Mouse (Mus musculus) heart, embryonic 11.5 days (tissue): ENCODE data around the gene Spock1. TPM values are rescaled to one million over a fixed set of nuclear protein-coding genes. Genes with fewer than 3 reads are reported as not detected.

ENCODE experiments used
- ATAC-seq: fragments of 200-750 bp; cut with Nextera tagmentation; replicated peaks from 2 replicates; pipeline ENCODE4 v1.8.0; 2017; ENCODE audit warnings: moderate library complexity; ENCODE audit not compliant: insufficient number of reproducible peaks, low FRiP score, low TSS enrichment
- H3K27ac ChIP-seq: fragments of 300-500 bp; sonication (generic); 2 replicates; pipeline ENCODE4 v1.5.1; 2014; ENCODE audit warnings: mild to moderate bottlenecking, low read depth, low read length
- H3K27me3 ChIP-seq: fragments of 300-500 bp; sonication (generic); 2 replicates; pipeline ENCODE4 v1.6.1; 2014; ENCODE audit warnings: mild to moderate bottlenecking, low read length, mixed read lengths; ENCODE audit not compliant: control insufficient read depth, insufficient read depth
- H3K36me3 ChIP-seq: fragments of 300-500 bp; sonication (generic); 2 replicates; pipeline ENCODE4 v1.6.1; 2014; ENCODE audit warnings: mild to moderate bottlenecking, low read length, moderate library complexity, mixed read lengths; ENCODE audit not compliant: control insufficient read depth, insufficient read depth
- H3K4me1 ChIP-seq: fragments of 300-500 bp; sonication (generic); 2 replicates; pipeline ENCODE4 v1.6.1; 2014; ENCODE audit warnings: low read length; ENCODE audit not compliant: control insufficient read depth, insufficient read depth
- H3K4me2 ChIP-seq: fragments of 300-500 bp; sonication (generic); 2 replicates; pipeline ENCODE4 v1.6.1; 2014; ENCODE audit warnings: mild to moderate bottlenecking, moderate library complexity
- H3K4me3 ChIP-seq: fragments of 300-500 bp; sonication (generic); 2 replicates; pipeline ENCODE4 v1.5.1; 2014; ENCODE audit warnings: low read depth, low read length
- H3K9ac ChIP-seq: fragments of 300-500 bp; sonication (generic); 2 replicates; pipeline ENCODE4 v1.6.1; 2014; ENCODE audit warnings: mild to moderate bottlenecking, low read depth, low read length, moderate library complexity
- H3K9me3 ChIP-seq: fragments of 300-500 bp; sonication (generic); replicated peaks from 2 replicates; pipeline ENCODE4 v1.6.1; 2016; ENCODE audit warnings: low read length; ENCODE audit not compliant: control insufficient read depth
- WGBS: fragments of 180-500 bp; shearing (Covaris S2); extraction: QIAGEN DNeasy Blood & Tissue Kit; methylation state at CpG from one replicate; pipeline ENCODE4 v1.1.7; 2014; ENCODE audit not compliant: insufficient replicate concordance; 5-methylcytosine and 5-hydroxymethylcytosine counted together
- polyA plus RNA-seq: library from polyadenylated mRNA; unstranded; fragments of >200 nt; fragmentation: Nextera tagmentation; extraction: Ambion mirVana; gene quantifications from 2 replicates; pipeline ENCODE4 v1.2.1, GENCODE M21; 2014

Spock1 gene
- polyA plus RNA-seq, 1 experiment from 2014 or later: 0.69 TPM

DNA sequence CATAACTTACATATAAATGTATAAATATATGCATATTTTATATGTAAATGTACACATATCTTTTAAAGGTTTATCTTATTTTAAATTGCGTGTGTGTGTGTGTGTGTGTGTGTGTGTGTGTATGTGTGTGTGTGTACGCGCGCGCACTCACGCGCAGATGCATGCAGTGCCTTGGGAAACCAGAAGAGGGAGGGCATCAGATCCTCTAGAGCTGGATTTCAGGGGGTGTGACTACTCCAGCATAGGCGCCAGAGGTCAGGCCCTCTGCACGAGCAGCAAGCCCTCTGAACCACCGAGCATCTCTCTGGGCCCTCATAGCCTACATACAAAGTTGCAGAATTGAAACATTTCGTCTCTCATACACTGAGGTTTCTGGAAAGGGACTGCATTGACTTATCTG lies 180.4 kb downstream of the Spock1 start:
- Histone ChIP-seq H3K4me2 (no peak overlapping the region), H3K27ac (no peak overlapping the region), H3K4me3 (no peak overlapping the region), H3K36me3 (no peaks in the 10 kb centered on the region), H3K9me3 (no peaks in the 10 kb centered on the region), H3K9ac (no peak overlapping the region), H3K4me1 (no peaks in the 10 kb centered on the region), H3K27me3 (no peaks in the 10 kb centered on the region)
- ATAC-seq: no peak
- 92% methylated on average over 11 of the region's 11 CpGs for WGBS

DNA sequence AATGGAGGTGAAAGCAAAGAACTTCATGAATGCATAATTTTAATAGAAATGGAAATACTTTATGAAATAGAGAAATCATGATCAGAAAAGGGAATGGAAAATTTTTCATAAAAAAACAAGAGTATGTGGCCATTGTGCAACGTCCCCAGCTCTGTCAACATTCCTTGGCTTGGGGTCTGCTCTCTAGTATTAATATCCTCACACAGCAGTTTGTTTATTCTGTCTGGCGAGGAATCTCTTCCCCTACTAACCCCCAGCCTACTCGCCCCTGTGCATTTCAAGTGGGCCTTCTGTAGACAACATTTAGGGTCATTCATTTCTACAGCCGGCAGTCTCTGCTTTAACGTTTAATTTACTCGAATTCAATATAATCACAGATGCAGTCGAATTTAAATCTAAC lies 181.5 kb downstream of the Spock1 start:
- H3K27me3 ChIP-seq: no peaks in the 10 kb centered on the region
- no peaks in the 10 kb centered on the region for H3K9me3 ChIP-seq
- H3K36me3 ChIP-seq: no peaks in the 10 kb centered on the region
- no peak overlapping the region for H3K4me2 ChIP-seq
- H3K9ac ChIP-seq: no peak overlapping the region
- H3K4me3 ChIP-seq: no peak overlapping the region
- no peak overlapping the region for H3K27ac ChIP-seq
- 79% methylated on average over 7 of the region's 7 CpGs for WGBS
- ATAC-seq: no peak
- H3K4me1 ChIP-seq: no peaks in the 10 kb centered on the region

DNA sequence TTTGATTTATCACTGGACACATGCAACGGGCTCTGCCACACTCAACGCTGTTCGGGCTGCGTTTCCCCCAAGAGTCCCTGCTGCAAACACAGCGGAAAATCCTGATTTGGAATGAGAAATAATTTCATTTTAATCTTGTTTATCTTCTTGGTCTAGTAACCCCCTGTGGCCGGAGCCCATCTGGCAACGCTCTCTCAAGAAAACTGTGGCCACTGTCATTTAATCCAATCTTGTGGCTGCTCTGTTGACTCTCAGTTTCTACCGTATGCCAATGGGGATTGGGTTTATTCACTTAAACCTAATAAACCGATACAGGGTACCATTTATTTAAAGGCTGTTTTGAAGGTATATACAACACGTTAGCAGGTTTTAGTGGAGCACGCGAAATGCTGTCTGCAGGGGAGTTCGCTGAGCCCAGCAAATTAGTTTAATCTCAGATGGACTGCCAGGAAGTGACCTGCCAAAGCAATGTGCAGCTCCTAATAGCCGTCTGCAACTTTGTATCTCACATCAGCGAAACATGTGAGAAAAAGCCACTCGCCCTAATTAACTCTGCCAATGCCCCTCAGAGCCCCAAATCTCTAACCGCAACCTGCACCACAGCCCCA lies 185.7 kb downstream of the Spock1 start:
- no peak for ATAC-seq
- Histone ChIP-seq H3K4me1 (no peaks in the 10 kb centered on the region), H3K36me3 (no peaks in the 10 kb centered on the region), H3K27ac (no peak overlapping the region), H3K4me2 (no peak overlapping the region), H3K4me3 (no peak overlapping the region), H3K27me3 (no peaks in the 10 kb centered on the region), H3K9me3 (no peaks in the 10 kb centered on the region), H3K9ac (no peak overlapping the region)
- 75% methylated on average over 17 of the region's 17 CpGs for WGBS

DNA sequence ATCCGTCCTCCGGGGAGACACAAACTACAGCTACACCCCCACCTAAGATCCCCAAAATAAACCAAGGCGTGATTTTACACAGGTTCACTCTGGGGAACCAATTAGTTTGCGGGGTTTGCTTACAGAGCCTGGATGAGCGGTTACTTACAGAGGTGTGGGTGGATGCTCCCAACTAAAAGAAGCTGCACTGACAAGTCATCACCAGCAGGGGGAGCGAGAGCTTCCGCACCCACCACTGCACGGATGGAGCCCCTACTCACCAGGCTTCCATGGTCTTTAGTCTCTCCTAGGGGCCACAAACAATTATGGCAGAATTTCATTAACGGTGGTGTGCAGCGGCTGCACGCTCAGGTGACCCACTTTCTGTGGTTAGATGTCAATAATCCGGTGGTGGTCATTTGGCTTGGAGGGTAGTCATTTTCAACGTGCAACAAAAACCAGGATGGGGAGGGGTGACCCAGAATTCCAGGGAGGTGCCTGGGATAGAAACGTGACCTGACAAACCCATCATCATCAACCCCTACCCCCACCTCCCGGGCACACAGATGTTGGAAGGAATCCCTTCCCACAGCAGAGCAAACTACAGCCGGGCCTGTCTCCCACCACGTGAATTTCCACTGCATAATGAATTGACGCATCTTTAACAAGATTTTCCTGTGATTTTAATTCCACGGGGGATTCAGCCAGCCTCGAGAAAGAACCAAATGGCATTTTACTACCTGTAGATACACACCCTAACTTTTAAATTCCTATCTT lies 186.4 kb downstream of the Spock1 start:
- no peak for ATAC-seq
- Histone ChIP-seq H3K27ac (no peak overlapping the region), H3K27me3 (no peaks in the 10 kb centered on the region), H3K4me3 (no peak overlapping the region), H3K4me2 (no peak overlapping the region), H3K9ac (no peak overlapping the region), H3K36me3 (no peaks in the 10 kb centered on the region), H3K9me3 (no peaks in the 10 kb centered on the region), H3K4me1 (no peaks in the 10 kb centered on the region)
- 53% methylated on average over 20 of the region's 20 CpGs for WGBS

DNA sequence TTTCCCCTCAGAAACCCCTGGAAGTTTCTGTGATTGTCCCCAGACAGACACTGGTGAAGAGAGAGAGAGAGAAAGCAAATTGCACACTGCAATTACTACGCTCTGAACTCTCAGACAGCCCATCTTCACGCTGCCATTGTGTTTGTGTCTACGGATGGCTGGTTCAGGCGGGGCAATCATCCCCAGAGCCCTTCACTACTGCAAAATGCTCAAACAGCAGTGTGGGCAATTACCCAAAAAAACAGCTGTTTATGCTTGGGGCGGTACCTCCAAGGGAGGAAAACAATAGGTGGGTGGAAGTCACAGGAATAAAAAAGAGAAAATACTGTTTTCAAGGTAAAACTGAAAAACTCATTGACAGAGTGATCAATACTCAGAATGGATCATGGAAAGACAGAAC lies 190.0 kb downstream of the Spock1 start:
- 75% methylated on average over 5 of the region's 5 CpGs for WGBS
- no peak overlapping the region for H3K27ac ChIP-seq
- ATAC-seq: no peak

DNA sequence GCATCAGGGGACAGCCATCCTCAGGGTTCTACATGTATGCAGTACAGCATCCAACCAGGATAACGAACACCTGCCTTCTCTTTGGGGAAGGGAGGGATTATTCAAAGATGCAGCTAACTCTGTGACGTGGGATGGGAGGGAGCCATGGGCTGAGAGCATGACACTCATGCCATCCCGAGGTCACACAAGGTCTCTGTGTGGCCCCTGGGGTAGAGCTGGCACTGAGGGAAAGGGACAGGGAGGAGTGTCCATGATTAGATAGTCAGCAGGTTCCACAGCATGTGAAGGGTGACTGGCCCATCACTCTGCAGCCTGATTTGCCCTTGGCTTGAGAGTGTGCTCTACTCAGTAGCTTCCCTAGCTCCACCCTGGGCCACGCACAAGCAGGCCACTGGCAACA lies 195.2 kb downstream of the Spock1 start:
- H3K36me3 ChIP-seq: no peaks in the 10 kb centered on the region
- H3K9me3 ChIP-seq: no peaks in the 10 kb centered on the region
- no peak overlapping the region for H3K4me2 ChIP-seq
- H3K4me3 ChIP-seq: no peak overlapping the region
- H3K4me1 ChIP-seq: no peaks in the 10 kb centered on the region
- ATAC-seq: no peak
- H3K27ac ChIP-seq: no peak overlapping the region
- no peaks in the 10 kb centered on the region for H3K27me3 ChIP-seq
- H3K9ac ChIP-seq: no peak overlapping the region
- WGBS: 70% methylated on average over 4 of the region's 4 CpGs

More for the DNA sequence above, 190.0 kb downstream of the Spock1 start:
- Histone ChIP-seq H3K4me2 (no peak overlapping the region), H3K9ac (no peak overlapping the region), H3K36me3 (no peaks in the 10 kb centered on the region), H3K4me3 (no peak overlapping the region), H3K27me3 (no peaks in the 10 kb centered on the region), H3K4me1 (no peaks in the 10 kb centered on the region), H3K9me3 (no peaks in the 10 kb centered on the region)

DNA sequence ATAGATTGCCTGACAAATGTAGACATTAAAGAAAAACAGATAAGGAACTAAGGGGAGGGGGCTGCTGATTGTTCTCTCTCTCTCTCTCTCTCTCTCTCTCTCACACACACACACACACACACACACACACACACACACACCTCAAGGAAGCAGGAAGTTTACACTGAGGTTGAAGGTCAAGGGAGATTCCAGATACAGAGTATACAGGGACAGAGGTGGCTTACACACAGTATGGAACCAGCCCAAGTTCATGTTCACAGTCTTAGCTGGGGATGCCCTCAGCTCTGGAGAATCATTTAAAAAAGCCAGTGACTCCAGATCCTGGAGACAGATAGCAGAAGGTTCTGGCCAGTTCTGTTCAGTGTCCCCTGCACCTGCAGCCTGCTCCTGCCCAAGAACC lies 199.7 kb downstream of the Spock1 start:
- no peaks in the 10 kb centered on the region for H3K27me3 ChIP-seq
- no peak overlapping the region for H3K9ac ChIP-seq
- H3K36me3 ChIP-seq: no peaks in the 10 kb centered on the region
- H3K4me2 ChIP-seq: no peak overlapping the region
- H3K4me3 ChIP-seq: no peak overlapping the region
- no peaks in the 10 kb centered on the region for H3K4me1 ChIP-seq
- H3K27ac ChIP-seq: no peak overlapping the region
- H3K9me3 ChIP-seq: no peaks in the 10 kb centered on the region
- no peak for ATAC-seq

DNA sequence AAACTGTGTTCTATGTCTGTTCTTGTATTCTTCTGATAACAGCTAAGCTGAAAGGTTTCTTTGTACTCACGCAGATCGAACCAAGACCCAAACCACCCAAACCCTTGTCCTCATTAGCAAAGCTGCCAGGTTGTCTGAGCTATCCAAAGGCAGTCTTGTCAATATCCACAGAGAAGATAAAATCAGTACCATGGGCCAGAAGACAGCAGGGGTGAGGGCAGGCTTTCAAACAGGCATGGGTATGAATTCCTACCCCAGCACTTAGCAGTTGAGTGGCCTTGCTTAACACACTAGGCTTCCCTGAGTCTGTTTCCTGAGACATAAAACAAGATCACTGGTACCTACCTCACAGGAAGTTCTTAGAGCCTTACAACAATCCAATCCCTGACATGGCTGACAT lies 205.2 kb downstream of the Spock1 start:
- Histone ChIP-seq H3K4me3 (no peak overlapping the region), H3K27me3 (no peaks in the 10 kb centered on the region), H3K9ac (no peak overlapping the region), H3K4me1 (no peaks in the 10 kb centered on the region), H3K36me3 (no peaks in the 10 kb centered on the region), H3K27ac (no peak overlapping the region), H3K4me2 (no peak overlapping the region), H3K9me3 (no peaks in the 10 kb centered on the region)
- 79% methylated on average over 2 of the region's 2 CpGs for WGBS
- ATAC-seq: no peak

DNA sequence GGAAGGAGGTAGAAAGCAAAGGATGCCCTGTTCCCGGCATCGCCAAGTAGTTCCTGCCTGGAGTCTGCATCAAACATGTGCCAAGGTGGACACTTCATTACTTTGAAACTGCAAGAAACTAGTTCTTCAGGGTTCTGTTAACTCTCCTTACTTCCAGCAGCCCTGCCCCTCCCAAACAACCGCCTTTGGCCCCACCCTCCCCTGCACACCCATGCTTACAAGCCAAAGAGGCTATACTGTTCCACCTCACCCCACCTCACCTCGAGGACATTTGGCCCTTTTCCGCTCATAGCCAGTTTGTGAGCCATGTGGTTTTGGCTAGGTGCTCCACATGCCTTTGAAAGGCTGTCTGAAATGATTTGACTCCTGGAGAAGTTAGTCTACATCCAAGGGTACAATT lies 211.4 kb downstream of the Spock1 start:
- H3K4me2 ChIP-seq: no peak overlapping the region
- H3K27me3 ChIP-seq: no peaks in the 10 kb centered on the region
- no peaks in the 10 kb centered on the region for H3K4me1 ChIP-seq
- 68% methylated on average over 5 of the region's 5 CpGs for WGBS
- no peak overlapping the region for H3K9ac ChIP-seq
- H3K27ac ChIP-seq: no peak overlapping the region
- H3K36me3 ChIP-seq: no peaks in the 10 kb centered on the region
- no peak overlapping the region for H3K4me3 ChIP-seq
- no peak for ATAC-seq
- no peaks in the 10 kb centered on the region for H3K9me3 ChIP-seq
